Mouse (Mus musculus) Muller cell, postnatal 12 days (primary cell): ENCODE data around the gene Elfn1.
A peak's percentile ranks its signal among the peaks of the same experiment; 100 is the strongest.
"Not testable (repeated sequence)": the region's sequence is repeated elsewhere in the genome, so short reads cannot be mapped to it uniquely, and the experiment has no call there.

Source experiments
- DNase-seq: peaks from one replicate; pipeline ENCODE4 v3.0.0-alpha.2; 2015; ENCODE audit errors: inconsistent ontology term

Elfn1 gene

GRCm38 (mm10) chr5:139969151-139969948 is 61.6 kb downstream of the Elfn1 start:
- no peak for DNase-seq

GRCm38 (mm10) chr5:139970186-139970631 is 62.5 kb downstream of the Elfn1 start:
- DNase-seq, result peak; percentile 59

DNA sequence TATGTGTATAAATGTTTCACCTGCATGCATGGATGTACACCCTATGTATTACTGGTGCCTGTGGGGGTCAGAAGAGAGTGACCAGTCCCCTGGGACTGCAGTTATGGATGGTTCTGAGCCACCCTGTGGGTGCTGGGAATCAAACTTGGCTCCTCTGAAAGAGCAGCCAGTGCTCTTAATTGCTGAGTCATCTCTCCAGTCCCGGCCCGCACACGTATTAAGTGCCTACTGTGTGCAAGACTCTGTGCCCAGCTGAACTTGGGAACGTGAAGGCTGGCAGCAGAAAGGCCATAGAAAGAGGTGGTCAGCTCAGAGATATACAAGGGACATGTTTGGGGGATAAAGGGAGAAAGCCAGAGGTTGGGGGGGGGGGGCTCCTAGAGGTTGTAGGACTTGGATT is 68.8 kb downstream of the Elfn1 start:
- no peak for DNase-seq

DNA sequence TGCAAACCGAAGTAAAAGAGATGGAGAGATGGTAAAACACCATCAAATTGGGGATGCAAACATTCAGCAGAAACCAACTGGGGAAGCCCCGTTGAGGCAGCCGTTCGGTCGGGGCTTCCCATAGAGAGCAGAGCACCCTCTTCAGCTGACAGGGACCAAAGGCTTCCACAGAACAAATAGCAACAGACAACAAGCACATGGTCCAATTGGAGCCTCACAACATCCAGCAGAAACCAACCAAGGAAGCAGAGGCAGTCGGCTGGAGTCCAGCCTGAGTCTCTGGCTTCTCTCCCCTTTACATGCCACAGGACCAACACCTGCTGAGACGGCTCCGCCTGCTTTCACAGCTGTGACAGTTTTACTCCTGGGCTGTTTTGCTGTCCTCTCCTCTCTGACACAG is 69.7 kb downstream of the Elfn1 start:
- DNase-seq, result no peak

- DNase-seq, result peak; percentile 12
These were observed 71.0 kb downstream of the Elfn1 start for GRCm38 (mm10) chr5:139978525-139979276.

DNA sequence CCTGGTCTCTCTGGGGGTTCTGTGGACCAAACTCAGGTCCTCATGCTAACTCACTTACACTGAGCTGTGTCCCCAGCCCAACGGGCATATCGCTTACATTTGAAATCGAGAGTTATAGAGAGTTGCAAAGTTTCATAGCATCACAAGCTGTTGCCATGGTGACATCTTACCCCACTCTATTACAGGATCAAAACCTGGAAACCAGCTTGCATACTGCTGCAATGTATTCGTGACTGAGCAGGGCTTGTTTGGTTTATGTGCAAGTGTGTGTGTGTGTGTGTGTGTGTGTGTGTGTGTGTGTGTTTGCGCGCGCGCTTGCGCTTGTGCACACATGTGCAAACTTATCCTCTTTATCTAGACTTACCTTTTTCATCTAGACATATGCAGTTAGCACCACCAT is 71.6 kb downstream of the Elfn1 start:
- DNase-seq, result no peak

- no peak for DNase-seq
These were observed 74.2 kb downstream of the Elfn1 start for GRCm38 (mm10) chr5:139981976-139982375.

DNA sequence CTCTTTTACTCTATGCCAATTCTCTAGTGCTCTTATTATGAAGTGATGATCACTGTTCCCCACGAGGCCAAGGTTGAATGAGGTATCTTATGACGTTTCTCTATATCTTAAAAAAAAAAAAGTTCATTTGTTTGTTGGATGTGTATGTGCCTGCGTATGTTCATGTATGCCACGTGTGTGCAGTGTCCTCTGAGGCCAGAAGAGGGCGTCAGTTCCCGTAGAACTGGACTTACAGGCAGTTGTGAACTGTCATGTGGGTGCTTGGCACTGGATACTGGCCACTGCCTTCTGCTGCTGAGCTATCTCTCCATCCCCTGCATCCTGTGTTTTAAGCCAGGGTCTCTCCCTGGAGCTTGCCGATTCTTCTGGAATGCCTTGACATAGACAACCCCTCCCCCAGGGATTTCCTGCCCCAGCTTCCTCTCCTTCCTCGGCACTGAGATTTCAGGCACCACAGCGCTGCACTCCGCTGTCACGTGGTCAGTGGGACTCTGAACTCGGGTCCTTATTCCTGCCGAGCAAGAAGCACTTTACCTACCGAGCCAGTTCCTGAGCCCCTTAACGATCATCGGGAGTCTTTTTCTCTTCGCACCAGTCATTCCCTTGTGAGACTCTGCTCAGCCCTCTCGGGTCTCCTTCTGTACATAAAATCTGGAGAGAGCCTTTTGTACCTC is 77.5 kb downstream of the Elfn1 start:
- no peak for DNase-seq

DNA sequence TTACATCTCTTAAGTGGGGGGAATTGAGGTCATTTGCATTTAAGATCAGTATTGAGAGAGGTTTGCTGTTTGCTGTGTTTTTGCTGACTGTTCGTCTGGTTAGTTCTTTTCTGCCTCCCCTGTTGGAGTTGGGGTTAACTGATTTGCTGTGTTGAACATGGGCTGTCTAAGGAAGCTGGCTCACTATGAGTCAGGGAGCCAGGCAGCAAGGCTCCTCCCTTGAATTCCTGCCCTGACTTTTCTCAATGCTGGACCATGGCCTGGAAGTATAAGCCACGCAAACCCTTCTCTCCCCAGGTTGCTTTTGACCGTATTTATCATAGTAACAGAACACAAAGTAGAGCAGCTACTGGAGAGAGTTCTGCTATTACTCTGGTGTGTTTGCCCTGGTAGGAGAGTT is 83.8 kb downstream of the Elfn1 start:
- no peak for DNase-seq

DNA sequence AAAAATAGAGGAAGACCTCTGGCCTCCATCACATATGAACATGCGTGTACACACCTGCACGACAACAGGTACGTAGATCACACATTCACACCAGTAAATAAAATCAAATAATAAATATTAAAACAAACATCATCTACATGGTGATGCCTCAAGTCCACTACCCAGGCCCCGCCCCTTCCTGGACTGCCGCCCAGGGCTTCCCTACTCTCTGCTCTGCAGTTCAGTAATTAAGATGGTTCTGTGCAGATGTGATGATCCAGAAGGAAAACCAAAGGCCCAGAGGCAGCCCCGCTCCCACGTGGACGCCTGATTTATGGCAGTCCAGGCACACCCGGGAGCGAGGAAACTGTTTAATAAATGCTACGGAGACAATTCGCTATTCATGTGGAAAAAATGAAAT is 90.6 kb downstream of the Elfn1 start:
- not testable (repeated sequence) for DNase-seq

DNA sequence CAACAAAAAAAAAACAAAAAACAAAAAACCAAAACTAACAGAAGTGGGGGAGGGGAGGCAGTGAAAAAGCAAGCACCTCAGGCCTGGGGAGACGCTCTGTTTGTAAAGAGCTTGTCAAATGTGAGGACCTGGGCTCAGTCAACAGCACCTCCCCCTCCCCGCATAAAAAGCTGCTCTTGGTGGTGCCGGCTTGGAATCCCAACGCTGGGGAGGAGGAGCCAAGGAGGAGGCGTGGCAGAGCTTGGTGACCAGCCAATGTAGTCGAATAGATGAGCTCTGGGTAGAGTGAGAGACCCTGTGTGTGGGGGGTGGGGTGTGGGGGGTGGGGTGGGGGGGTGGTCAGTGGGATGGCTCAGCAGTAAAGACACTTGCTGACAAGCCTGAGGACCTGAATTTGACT is 91.2 kb downstream of the Elfn1 start:
- no peak for DNase-seq

DNA sequence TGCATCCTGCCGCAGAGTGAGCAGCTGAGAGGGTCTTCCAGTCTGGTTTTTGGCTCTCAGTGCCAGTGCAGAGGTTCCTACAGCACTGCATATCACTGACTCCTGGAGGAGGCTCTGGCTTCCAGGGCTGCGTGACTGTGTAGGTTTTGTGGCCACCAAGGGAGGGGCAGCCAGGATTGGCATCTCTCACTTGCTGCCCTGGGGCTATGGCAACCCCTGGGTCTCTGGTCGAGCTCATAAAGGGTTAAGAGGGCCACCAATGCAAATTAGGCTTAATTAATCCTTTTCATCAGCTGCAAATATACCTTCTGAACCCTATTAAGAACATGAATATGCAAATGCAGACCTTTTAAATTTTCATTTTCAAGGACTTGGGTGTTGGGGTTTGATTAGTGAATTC is 94.8 kb downstream of the Elfn1 start:
- no peak for DNase-seq

DNA sequence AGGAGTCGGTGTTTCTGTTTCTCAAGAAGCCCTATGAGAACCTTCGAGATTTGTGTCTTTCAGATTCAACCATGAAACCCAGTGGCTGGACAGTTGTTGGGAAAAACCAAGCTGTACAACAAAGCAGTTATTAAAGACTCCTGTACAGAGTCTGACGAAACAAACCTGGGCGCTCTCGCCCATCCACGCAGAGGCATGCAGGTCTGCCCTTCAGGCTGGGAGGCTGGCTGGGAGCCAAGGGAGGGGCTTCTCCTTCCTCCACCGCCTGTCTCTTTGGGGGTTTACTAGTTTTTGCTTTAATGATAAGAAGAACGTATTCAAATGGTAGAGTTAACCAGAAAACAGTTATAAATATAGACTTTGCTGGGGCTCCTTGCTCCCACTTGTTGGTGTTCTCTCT is 99.1 kb downstream of the Elfn1 start:
- no peak for DNase-seq

DNA sequence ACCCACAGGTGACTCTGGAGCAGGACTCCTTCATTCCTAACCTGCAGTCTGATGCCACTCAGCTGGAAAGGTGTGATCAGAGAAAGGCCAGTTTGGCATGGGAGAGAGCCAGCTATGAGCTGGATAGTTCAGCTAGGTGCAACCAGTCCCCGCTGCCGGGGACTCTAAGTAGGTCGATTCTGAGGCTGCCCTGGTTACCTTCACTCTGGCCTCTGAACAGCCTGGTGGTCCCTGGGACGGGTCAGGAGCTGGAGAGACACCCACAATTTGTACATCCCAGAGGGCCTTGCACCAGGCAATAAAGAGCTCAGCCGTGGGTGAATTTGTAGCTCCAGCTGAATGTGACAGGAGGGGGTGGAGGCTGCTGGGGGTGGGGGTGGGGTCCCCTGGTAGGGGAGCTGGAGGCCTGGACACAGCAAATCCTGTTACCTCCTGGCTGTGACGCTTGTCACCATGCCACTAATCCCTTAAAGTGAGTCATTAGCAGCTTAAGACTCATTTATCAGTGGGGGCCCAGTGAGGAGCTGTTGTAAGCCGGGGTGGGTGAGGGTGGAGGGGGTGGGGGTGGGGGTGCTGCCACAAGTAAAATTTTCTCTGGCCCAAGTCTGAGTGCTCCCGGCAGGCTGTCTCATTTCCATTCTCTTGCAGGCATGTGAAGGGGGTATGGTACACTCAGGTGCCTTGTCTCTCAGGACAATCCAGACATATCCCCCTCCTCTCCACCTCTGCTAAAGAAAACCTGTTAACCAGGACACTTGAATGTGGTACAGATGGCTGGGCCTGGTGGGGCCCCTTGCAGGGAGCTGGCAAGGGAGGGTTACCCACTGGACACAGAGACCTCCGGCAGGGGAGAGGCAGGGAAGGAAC is 100.1 kb downstream of the Elfn1 start:
- no peak for DNase-seq

GRCm38 (mm10) chr5:140008523-140008806 is 100.7 kb downstream of the Elfn1 start:
- DNase-seq, result no peak

- no peak for DNase-seq
These were observed 101.4 kb downstream of the Elfn1 start for GRCm38 (mm10) chr5:140009083-140009655.

DNA sequence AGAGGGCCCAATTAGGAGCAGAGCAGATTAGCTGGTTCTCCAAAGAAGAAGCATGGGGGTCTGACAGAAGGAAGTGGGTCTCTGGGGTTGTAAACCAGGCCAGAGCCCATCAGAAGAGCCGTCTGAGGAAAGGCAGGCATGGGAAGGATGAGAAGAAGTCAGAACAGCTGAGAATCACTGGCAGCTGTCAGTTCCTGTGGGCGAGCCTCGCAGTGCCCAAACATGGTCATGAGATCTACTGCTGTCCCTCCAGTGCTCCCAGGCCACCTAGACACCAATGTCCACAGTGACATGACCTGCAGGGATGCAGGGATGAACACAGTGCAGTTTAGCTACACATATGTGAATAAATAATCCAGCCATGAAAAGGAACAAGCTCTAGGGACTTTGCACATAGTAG is 102.7 kb downstream of the Elfn1 start:
- no peak for DNase-seq

DNA sequence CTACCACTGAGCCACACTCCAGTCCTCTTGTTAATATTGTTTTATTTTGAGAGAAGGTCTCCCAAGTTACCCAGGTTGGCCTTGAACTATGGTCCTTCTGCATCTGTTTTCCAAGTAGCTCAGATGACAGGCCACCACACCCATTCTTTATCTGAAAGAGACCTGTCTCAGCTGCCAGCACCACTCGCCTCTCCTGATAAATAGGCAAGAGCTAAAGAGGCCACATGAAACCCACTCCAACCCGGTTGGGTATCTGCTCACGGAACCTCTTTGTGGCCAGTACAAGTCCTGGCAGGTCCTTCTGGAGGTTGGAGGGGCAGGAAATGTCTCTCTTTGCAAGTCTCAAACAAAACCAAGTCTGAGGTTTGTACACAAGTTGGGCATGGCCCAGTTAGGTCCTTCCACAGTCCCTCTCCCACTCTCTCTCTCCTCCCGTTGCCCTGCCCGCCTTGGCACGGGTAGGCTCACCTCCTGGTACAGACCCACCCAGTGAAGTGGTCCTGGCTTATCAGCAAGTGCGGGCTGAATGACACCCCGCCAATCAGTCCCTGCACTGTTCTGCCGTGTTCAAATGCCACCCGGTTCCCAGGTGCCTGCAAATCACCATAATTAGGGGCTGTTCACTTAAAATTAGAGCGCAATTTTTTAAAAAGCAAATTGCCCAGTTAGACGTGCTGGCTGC is 104.7 kb downstream of the Elfn1 start:
- no peak for DNase-seq

DNA sequence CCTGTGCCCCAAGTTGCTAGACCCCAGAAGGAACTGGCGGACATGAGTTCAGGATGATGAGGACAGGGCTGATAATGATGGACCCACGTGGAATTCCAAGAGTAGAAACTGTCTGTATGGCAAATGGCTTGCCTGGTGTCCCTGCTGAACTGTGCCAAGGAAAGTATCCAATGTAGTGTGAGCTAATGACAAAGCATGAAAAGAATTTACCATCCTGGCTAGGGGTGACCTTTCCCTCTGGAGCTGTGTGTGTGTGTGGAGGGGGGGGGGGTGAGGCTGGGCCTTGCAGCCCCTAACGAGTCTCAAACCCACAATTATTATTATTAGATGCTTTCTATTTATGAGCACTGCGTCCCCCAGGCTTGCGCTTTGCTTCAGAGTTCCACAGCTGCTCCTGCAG is 105.9 kb downstream of the Elfn1 start:
- DNase-seq, result peak; percentile 74

DNA sequence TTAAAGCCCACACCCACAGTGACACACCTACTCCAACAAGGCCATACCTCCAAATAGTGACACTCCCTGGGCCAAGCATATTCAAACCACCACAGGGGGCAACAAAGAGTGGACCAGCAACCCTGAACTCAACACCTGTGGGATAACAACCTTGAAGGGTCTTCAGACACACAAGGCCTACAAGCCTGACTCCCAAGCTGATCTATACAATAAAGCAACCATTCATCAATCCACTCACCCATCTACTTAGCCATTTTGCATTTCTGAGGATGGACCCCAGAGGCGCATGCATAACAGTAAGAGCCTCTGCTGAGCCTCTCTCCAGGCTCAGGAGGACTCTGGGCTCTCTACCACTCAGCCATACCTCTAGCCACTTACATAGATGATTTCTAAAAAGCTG is 109.2 kb downstream of the Elfn1 start:
- no peak for DNase-seq

- DNase-seq, result no peak
These were observed 111.0 kb downstream of the Elfn1 start for GRCm38 (mm10) chr5:140018780-140019179.
